Mouse (Mus musculus): ENCODE measurements at regions not wholly inside any gene's neighbourhood (a gene's known extent, or its start where the extent isn't known, plus 50 kb on each side); places are given as distances from the start of the nearest gene placed in this dataset.

DNA sequence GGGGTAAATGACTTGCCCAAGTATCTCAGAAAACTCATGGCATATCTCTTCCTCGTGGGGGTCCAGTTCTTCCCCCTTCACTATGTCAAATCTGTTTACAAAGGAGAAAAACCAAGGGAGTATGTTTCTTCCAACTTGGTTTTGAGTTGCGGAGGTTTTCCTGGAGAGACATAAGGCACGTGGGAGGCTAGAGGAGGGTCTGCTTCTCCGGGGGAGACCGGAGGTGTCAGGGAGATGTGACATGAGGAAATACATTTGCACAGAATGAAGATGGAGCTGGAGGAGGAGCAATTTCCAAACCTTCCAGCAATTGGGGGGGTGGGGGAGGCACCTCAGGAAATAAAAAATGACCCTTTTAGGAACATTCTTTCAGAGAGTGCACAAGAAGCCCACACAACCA, 112.0 kb upstream of the Mycn start:
- Histone ChIP-seq H3K27me3 (replicated peaks; ENCODE audit: low read depth, poor library complexity, severe bottlenecking) (no peaks in the 10 kb centered on the region; the same call in 1 of the 2 replicates), H3K4me1 (peaks cover 61% of the 10 kb centered on the region), H3K27ac (replicated peaks) (peak overlapping the region; percentile 51; the same call in 1 of the 2 replicates), H3K4me3 (no peak overlapping the region), H3K36me3 (replicated peaks) (no peaks in the 10 kb centered on the region), H3K9me3 (no peaks in the 10 kb centered on the region)
- DNase-seq (ENCODE audit: low spot score): no peak
- WGBS: 81% methylated on average over 5 of the region's 5 CpGs

DNA sequence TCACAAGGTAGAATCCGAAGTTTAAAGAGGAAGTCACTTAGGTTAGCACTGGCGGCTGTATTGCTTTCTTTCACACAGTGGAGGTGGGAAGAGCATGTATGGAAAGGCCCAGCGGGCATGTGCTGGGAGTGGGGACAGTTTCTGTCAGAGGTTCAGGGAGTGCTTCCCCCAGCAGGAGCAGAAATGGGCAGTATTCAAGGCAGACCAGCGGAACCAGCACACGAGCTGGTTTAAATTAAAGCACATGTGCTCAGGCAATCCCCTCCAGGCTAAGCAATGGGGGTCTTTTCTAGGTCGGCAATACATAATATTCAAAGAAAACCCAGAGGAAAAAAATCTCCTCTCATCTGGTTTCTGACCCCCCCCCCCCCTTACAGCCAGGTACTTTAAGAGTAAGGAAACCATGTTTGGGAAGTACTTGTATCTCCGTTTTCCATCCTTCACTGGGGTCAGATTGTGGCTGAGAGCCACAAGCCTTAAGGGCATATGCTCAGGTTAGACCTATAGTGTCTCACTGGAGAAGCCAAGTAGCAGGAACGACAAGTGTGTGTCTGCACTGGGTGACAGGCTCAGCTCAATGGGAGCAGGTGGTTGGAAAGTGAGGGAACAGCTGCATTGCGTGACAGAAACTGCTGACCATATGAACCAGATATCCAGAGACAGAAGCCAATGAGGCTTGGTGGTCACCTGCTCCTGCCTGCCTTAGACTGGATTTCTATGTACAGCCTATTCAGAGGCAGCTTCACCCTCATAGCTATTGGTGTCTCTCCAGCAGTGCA, 111.3 kb upstream of the Mycn start:
- Histone ChIP-seq H3K36me3 (replicated peaks) (no peaks in the 10 kb centered on the region), H3K27me3 (replicated peaks; ENCODE audit: low read depth, poor library complexity, severe bottlenecking) (no peaks in the 10 kb centered on the region; the same call in 1 of the 2 replicates), H3K4me1 (peaks cover 68% of the 10 kb centered on the region), H3K9me3 (no peaks in the 10 kb centered on the region), H3K4me3 (no peak overlapping the region), H3K27ac (replicated peaks) (peak overlapping the region; percentile 57)
- 39% methylated on average over 9 of the region's 9 CpGs for WGBS
- peak; percentile 32 for DNase-seq (ENCODE audit: low spot score)

DNA sequence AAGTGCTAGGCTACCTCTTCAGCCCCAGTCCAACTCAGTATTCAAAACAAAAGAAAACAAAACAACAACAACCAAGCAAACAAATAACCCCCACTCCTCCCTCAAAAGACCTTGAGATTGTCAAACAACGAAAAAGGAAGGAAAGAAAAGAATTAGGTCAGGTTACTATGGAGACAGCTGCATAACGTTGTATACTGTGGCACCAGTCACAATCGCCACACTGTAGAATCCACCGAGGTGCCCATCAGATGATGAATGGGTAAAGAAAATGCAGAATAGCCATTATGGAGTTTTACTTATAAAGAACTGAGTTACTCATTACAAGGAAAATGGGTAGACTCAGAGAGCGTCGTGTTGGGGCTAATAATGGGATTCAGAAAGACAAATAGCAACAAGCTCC, 110.5 kb upstream of the Mycn start:
- Histone ChIP-seq H3K4me3 (no peak overlapping the region), H3K36me3 (replicated peaks) (no peaks in the 10 kb centered on the region), H3K27me3 (replicated peaks; ENCODE audit: low read depth, poor library complexity, severe bottlenecking) (no peaks in the 10 kb centered on the region; the same call in 1 of the 2 replicates), H3K9me3 (no peaks in the 10 kb centered on the region), H3K27ac (replicated peaks) (peak overlapping the region; percentile 57; the same call in 1 of the 2 replicates), H3K4me1 (peaks cover 76% of the 10 kb centered on the region)
- no peak for DNase-seq (ENCODE audit: low spot score)
- WGBS: 74% methylated on average over 6 of the region's 6 CpGs

DNA sequence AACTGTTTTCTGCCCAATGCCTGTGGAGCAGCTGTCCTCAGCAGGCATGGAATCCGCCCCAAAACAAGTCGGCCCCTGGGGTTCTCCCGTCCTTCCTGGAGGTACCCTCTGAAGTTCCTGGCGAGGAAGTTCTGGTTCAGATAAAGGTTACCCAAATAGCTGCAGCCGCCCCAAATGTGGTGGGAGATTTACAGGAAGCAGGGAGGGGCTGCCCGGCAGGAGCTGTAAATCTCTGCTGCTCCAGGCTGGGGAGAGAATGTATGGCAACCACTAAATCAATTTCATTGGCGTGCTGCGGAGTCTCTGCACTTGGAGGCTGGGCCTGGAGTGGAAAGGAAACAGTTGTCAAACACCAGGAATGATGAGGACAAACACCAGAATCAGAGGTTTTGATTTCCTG, 107.9 kb upstream of the Mycn start:
- Histone ChIP-seq H3K4me1 (peaks cover 67% of the 10 kb centered on the region), H3K27me3 (replicated peaks; ENCODE audit: low read depth, poor library complexity, severe bottlenecking) (no peaks in the 10 kb centered on the region; the same call in 1 of the 2 replicates), H3K36me3 (replicated peaks) (no peaks in the 10 kb centered on the region), H3K4me3 (no peak overlapping the region), H3K9me3 (no peaks in the 10 kb centered on the region), H3K27ac (replicated peaks) (peak overlapping the region; percentile 51; the same call in 1 of the 2 replicates)
- peak; percentile 30 for DNase-seq (ENCODE audit: low spot score)
- WGBS: 36% methylated on average over 8 of the region's 8 CpGs

DNA sequence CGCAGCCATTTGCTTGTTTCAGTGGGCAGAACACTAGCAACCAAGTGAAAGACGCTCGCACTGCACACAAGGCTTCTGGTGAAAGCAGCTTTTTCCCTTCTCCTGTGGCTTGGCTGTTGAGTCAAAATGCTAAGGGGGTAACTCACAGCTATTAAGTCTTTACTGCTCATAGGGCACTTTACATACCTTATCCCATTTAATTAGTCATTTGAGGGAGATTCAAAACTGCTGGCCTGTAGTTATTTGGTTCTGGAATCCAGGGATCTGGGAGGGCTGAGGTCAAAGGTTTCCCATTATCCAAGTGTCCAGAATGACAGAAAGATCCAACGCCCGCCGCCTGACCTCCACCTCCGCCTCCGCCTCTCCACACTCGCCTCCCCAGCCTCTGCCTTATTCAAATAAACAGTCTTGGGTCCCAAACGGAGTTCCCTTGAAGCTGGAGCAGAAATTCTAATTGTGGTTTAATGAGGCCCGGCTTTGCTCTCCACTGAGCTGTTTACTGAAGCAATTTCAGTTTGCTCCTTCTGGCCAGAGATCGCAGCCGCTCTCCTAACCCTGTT, 106.5 kb upstream of the Mycn start:
- H3K27me3 ChIP-seq (replicated peaks; ENCODE audit: low read depth, poor library complexity, severe bottlenecking): no peaks in the 10 kb centered on the region; the same call in 1 of the 2 replicates
- 16% methylated on average over 13 of the region's 13 CpGs for WGBS
- no peaks in the 10 kb centered on the region for H3K36me3 ChIP-seq (replicated peaks)
- H3K4me3 ChIP-seq: no peak overlapping the region
- H3K9me3 ChIP-seq: no peaks in the 10 kb centered on the region
- peaks cover 68% of the 10 kb centered on the region for H3K4me1 ChIP-seq
- peak overlapping the region; percentile 74 for H3K27ac ChIP-seq (replicated peaks)
- DNase-seq (ENCODE audit: low spot score): peak; percentile 85

DNA sequence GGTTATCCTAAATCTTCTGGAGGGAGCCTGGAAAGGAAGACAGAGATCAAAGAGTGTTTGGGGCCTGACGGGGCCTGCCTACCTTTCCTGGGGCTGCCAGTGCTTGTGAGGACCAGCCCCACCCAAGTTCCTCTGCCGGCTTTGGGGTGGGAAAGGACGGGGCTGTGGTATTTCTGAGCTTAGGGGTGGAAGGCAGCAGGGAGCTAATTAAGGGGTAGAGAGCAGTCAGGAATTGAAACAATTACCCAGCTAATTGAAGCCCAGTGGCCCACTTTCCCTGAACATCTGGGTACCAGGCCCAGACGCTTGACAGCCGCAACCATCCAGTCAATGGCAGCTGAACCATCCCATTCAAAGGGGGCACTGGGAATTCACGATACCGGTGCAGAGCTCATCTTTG, 101.2 kb upstream of the Mycn start:
- H3K27me3 ChIP-seq (replicated peaks; ENCODE audit: low read depth, poor library complexity, severe bottlenecking): no peaks in the 10 kb centered on the region
- H3K4me3 ChIP-seq: no peak overlapping the region
- no peaks in the 10 kb centered on the region for H3K36me3 ChIP-seq (replicated peaks)
- peak; percentile 68 for DNase-seq (ENCODE audit: low spot score)
- peak overlapping the region; percentile 44; the same call in 1 of the 2 replicates for H3K27ac ChIP-seq (replicated peaks)
- H3K9me3 ChIP-seq: no peaks in the 10 kb centered on the region
- peaks cover 33% of the 10 kb centered on the region for H3K4me1 ChIP-seq
- 24% methylated on average over 7 of the region's 7 CpGs for WGBS

DNA sequence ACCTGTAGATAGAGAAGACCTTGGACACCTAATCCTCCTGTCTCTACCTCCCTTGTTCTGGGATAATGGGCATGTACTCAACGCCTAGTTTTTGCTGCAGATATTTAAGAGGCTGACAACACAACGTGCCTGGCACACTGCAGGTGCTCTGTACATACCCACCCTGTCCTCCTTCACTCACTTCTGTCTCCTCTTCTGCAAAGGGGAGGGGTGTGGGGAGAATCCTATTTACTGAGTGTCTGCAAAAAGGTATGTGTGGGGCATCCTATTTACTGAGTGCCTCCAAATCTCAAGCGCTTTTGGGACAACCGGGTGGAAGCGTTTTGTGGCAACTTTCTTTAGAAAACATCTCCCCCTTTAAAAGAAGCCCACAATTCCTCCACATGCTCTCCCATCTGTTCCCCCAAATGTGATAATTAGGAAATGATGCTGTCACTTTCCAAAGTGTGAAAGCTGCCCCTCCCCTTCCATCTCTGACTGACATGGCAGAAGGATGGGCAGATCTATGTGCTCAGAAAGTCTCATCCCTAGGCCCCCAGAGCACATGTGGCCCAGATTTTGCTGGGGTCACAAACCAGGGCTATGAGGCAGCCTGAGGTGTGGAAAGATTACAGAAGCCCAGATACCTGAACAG, 93.5 kb upstream of the Mycn start:
- Histone ChIP-seq H3K36me3 (replicated peaks) (no peaks in the 10 kb centered on the region), H3K9me3 (no peaks in the 10 kb centered on the region), H3K27me3 (replicated peaks; ENCODE audit: low read depth, poor library complexity, severe bottlenecking) (no peaks in the 10 kb centered on the region), H3K4me3 (no peak overlapping the region), H3K4me1 (peaks cover 8% of the 10 kb centered on the region), H3K27ac (replicated peaks) (no peak overlapping the region)
- WGBS: 92% methylated on average over 5 of the region's 5 CpGs
- no peak for DNase-seq (ENCODE audit: low spot score)

DNA sequence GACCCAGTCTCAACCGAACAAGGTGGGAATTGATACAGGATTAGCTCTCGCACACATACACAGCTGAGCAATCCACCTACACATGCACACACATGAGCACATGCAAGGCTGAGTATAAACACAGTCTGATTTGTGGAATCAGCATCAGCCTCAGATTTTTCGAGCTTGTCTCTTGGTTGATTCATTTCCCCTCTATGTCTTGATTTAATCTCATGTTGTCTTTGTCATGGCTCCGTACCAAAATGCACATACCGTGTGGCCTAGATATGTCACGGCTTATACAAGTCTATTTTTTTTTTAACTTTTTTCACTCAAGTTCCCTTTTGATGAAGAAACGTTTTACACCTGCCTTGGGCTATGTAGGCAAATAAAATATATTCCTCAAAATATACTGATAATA, 88.6 kb upstream of the Mycn start:
- H3K36me3 ChIP-seq (replicated peaks): no peaks in the 10 kb centered on the region
- H3K4me1 ChIP-seq: peaks cover 28% of the 10 kb centered on the region
- no peaks in the 10 kb centered on the region for H3K27me3 ChIP-seq (replicated peaks; ENCODE audit: low read depth, poor library complexity, severe bottlenecking)
- WGBS: 89% methylated on average over 7 of the region's 7 CpGs
- H3K27ac ChIP-seq (replicated peaks): no peak overlapping the region
- H3K4me3 ChIP-seq: no peak overlapping the region
- no peaks in the 10 kb centered on the region for H3K9me3 ChIP-seq
- DNase-seq (ENCODE audit: low spot score): no peak

DNA sequence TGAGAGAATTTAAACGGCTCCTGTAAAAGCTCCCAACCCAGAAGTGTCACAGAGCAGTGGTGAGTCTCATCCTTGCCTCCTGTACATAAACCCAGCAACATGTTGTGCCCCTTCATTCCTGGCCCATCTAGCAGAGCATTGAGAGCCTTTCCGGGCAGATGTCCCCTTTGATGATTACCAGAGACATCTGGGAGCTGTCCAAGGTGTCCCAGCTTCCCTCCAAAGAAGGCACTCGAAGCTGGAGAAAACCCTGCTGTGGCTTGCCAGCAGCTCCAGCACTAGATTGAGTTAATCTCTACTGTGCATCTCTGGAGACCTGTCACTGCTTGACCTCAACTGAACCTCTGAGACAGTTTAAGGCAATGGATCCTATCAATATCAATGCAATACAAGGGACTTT, 86.4 kb upstream of the Mycn start:
- peaks cover 34% of the 10 kb centered on the region for H3K4me1 ChIP-seq
- H3K9me3 ChIP-seq: no peaks in the 10 kb centered on the region
- H3K27me3 ChIP-seq (replicated peaks; ENCODE audit: low read depth, poor library complexity, severe bottlenecking): no peaks in the 10 kb centered on the region
- DNase-seq (ENCODE audit: low spot score): peak; percentile 34
- no peaks in the 10 kb centered on the region for H3K36me3 ChIP-seq (replicated peaks)
- WGBS: 43% methylated on average over 3 of the region's 3 CpGs
- no peak overlapping the region for H3K4me3 ChIP-seq
- no peak overlapping the region for H3K27ac ChIP-seq (replicated peaks)

DNA sequence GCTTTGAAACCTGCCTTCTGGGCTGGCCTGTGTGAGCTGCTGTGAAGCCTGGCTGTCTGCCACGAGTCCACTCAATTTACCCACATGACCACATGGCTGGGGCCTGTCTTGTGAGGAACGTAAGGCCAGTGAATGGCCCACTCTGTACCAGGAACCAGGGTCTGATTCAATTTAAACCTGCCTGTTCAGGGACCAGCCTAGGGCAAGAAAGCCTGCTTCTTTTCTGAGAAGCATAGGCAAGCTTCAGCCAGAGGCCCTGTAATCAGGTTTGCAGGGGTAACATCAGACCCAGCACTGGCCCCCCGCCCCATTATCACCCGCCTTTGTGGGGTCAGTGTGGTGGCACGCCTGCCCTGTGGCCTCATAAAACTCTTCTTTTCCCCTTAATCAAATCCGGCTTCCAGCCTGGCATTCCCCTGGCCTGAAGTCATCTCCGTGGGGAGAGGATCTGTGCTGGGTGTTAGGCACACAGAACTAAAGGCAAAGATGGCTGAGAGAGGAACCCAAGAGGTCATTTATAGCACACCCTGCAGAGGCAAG, 84.4 kb upstream of the Mycn start:
- no peaks in the 10 kb centered on the region for H3K36me3 ChIP-seq (replicated peaks)
- no peaks in the 10 kb centered on the region for H3K9me3 ChIP-seq
- H3K4me3 ChIP-seq: no peak overlapping the region
- DNase-seq (ENCODE audit: low spot score): peak; percentile 65
- peak overlapping the region; percentile 65 for H3K27ac ChIP-seq (replicated peaks)
- H3K27me3 ChIP-seq (replicated peaks; ENCODE audit: low read depth, poor library complexity, severe bottlenecking): no peaks in the 10 kb centered on the region
- 37% methylated on average over 7 of the region's 7 CpGs for WGBS
- peaks cover 26% of the 10 kb centered on the region for H3K4me1 ChIP-seq

DNA sequence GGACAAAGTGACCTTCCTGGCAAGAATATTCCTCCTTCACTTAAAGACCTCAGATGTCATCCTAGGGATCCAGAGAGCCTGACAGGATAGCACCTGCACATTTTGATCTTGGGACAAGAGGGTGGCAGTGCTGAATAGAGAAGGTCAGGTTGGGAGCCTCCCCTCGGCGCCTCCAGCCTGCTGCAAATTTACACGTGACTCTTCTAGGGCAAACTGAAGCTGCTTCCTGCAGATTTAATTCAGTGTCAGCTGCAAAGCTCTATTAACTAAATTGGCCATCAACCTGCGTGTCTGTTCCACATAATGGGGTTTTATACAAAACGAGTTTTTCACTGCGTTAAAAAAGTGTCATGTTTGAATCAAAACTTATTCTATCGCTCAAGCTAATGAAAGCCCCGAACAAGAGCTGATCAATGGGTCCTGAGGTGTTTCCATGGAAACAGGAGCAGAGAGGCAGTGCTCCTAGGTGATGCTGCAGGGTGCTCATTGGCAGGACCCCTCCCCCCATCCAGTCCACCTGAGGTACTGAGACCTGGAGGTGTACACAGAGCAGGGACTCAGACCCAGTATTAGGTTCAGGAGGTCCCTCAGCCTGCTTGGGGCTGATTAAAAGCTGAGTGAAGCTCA, 82.6 kb upstream of the Mycn start:
- H3K9me3 ChIP-seq: no peaks in the 10 kb centered on the region
- peaks cover 26% of the 10 kb centered on the region for H3K4me1 ChIP-seq
- H3K27me3 ChIP-seq (replicated peaks; ENCODE audit: low read depth, poor library complexity, severe bottlenecking): no peaks in the 10 kb centered on the region
- H3K27ac ChIP-seq (replicated peaks): no peak overlapping the region
- DNase-seq (ENCODE audit: low spot score): no peak
- H3K36me3 ChIP-seq (replicated peaks): no peaks in the 10 kb centered on the region
- no peak overlapping the region for H3K4me3 ChIP-seq
- WGBS: 66% methylated on average over 8 of the region's 8 CpGs

DNA sequence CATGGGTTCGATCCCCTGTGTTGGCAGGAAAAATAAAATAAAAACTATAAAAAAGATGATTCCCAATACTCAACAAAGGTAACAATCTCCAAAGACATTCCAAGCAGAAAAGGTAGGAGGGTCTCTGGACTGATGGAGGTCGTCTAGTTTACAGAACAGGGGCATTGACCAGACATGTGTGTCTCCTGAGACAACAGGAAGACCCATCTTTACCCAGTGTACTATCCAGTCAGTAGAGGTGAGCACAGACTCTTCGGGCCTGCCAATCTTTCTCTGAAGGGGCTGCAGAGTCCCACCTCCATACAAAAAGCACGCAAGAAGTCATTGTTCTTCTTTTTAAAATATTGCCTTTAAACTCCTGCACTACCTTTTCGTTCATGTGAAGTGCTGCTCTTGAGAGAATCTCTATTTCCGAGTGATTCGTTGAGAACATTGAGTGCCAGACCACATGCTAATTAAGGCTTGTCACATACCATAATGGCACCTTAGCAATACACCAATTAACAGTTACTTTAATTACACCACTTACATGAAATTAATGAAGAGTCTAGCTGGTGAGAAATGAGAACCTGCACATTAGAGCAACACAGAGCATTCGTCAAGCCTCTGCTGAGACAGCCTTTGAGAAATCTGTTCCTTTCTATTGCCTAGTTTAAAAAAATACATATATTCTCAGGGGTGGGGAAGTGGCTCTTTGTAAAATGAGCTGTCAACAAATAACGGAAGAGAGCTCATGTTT, 69.5 kb upstream of the Mycn start:
- Histone ChIP-seq H3K4me1 (no peaks in the 10 kb centered on the region), H3K36me3 (replicated peaks) (no peaks in the 10 kb centered on the region), H3K9me3 (no peaks in the 10 kb centered on the region), H3K27me3 (replicated peaks; ENCODE audit: low read depth, poor library complexity, severe bottlenecking) (no peaks in the 10 kb centered on the region), H3K4me3 (no peak overlapping the region), H3K27ac (replicated peaks) (no peak overlapping the region)
- no peak for DNase-seq (ENCODE audit: low spot score)
- WGBS: 85% methylated on average over 9 of the region's 9 CpGs

Measured in embryonic facial prominence, embryonic 10.5 days (tissue).